Mouse (Mus musculus): Measurements from ENCODE around the gene Crlf3. TPM values are rescaled to one million over a fixed set of nuclear protein-coding genes. Genes with fewer than 3 reads are reported as not detected.
"Not testable (repeated sequence)": the region's sequence is repeated elsewhere in the genome, so short reads cannot be mapped to it uniquely, and the experiment has no call there.

The Crlf3 gene
- polyA plus RNA-seq, 1 experiment, result 15.0 TPM

DNA sequence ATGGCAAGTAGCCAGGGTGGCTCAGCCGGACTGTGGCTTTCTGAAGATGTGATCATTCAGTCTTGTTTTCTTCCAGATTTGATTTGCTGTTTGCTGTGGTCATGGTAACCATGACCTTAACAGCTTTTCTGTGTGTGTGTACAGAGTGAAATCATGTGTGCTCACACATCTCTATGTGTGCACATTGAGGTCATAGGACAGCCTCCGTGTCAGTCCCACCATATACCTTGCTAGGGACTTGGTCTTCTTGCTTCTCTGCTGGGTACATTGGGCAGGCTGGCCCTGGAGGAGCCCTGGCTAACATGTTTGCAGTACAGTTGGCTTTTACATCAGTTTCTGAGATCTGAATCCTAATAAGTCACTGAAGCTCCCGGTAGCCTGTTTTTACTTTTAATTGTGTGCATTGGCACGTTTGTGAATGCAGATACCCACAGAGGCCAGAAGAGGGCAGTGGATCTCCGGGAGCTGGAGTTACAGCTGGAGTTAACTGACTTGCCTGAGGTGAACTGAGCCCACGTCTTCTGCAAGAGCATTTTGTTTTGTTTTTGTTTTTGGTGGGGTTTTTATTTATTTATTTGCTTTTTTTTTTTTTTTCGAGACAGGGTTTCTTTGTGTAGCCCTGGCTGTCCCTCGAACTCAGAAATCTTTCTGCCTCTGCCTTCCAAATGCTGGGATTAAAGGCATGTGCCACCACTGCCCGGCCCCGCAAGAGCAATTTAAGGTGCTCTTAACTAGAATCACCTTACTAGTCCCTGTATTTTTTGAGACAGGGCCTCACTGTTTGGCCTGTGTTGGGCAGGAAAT lies 38.0 kb downstream of the Crlf3 start:
- TF ChIP-seq GATA1 (IDR thresholded peaks at IDR 0.05; ENCODE audit: borderline replicate concordance, low read length) (no peak), FLI1 (IDR thresholded peaks at IDR 0.05; ENCODE audit: low read length) (no peak)
- Histone ChIP-seq H3K27me3 (replicated peaks) (no peaks in the 10 kb centered on the region), H3K4me1 (peaks cover 7% of the 10 kb centered on the region), H3K36me3 (replicated peaks; ENCODE audit: low read length) (peaks cover 54% of the 10 kb centered on the region), H3K9me3 (no peaks in the 10 kb centered on the region), H3K4me3 (replicated peaks) (no peak overlapping the region)

DNA sequence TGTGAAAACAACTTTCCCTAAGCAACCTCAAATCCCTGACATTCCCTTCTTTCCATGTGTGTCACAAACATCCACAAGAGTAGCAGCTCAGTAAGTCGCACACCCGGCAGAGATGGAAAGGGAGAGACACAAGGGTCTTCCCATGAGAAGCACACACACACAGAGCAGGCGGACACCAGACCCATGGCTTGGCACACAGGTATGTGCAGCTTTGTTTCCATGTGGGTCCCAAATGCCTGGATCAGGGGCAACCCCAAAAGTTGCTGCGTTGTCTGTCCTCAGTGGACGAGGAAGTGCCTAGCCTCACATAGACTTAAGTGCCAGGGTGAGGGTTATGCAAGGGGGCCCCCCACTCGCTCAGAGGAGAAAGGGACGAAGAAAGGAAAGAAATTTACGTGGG lies 43.3 kb downstream of the Crlf3 start:
- Histone ChIP-seq H3K4me3 (replicated peaks) (no peak overlapping the region), H3K27me3 (replicated peaks) (no peaks in the 10 kb centered on the region), H3K4me1 (peaks cover 5% of the 10 kb centered on the region; the same call in 1 of the 2 replicates), H3K9me3 (no peaks in the 10 kb centered on the region), H3K36me3 (replicated peaks; ENCODE audit: low read length) (peaks cover 44% of the 10 kb centered on the region)
- TF ChIP-seq FLI1 (IDR thresholded peaks at IDR 0.05; ENCODE audit: low read length) (no peak), GATA1 (IDR thresholded peaks at IDR 0.05; ENCODE audit: borderline replicate concordance, low read length) (no peak)

DNA sequence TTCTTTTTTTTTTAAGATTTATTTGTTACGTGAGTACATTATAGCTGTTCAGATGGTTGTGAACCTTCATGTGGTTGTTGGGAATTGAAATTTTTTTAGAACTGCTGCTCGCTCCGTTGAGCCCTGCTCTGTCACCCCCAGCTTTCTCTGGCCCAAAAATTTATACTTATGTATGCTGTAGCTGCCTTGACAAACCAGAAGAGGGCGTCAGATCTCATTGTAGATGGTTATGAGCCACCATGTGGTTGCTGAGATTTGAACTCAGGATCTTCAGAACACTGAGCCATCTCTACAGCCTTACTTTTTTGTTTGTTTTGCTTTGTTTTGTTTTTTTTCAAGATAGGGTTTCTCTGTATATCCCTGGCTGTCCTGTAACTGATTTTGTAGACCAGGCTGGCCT lies 59.5 kb downstream of the Crlf3 start:
- Histone ChIP-seq H3K4me3 (replicated peaks) (no peak overlapping the region), H3K9me3 (no peaks in the 10 kb centered on the region), H3K27me3 (replicated peaks) (no peaks in the 10 kb centered on the region), H3K4me1 (no peaks in the 10 kb centered on the region), H3K36me3 (replicated peaks; ENCODE audit: low read length) (peaks cover 91% of the 10 kb centered on the region)
- TF ChIP-seq FLI1 (IDR thresholded peaks at IDR 0.05; ENCODE audit: low read length) (no peak), GATA1 (IDR thresholded peaks at IDR 0.05; ENCODE audit: borderline replicate concordance, low read length) (no peak)

DNA sequence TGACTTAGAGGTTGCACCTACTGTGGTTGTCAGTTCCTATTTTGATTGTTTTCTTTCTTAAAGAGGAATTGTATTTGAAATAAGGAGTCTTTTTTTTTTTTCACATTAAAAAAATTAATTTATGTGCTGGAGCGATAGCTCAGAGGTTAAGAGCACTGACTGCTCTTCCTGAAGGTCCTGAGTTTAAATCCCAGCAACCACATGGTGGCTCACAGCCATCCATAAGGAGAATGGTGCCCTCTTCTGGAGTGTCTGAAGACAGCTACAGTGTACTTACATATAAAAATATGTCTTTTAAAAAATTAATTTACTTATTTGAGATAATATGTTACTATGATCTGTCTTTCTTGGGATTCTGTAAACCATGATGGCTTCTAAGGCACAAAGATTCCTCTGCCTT lies 61.0 kb downstream of the Crlf3 start:
- Histone ChIP-seq H3K36me3 (replicated peaks; ENCODE audit: low read length) (peaks cover 89% of the 10 kb centered on the region), H3K4me3 (replicated peaks) (no peak overlapping the region), H3K9me3 (no peaks in the 10 kb centered on the region), H3K4me1 (no peaks in the 10 kb centered on the region), H3K27me3 (replicated peaks) (no peaks in the 10 kb centered on the region)
- no peak for TF ChIP-seq GATA1 (IDR thresholded peaks at IDR 0.05; ENCODE audit: borderline replicate concordance, low read length)
- no peak for TF ChIP-seq FLI1 (IDR thresholded peaks at IDR 0.05; ENCODE audit: low read length)

DNA sequence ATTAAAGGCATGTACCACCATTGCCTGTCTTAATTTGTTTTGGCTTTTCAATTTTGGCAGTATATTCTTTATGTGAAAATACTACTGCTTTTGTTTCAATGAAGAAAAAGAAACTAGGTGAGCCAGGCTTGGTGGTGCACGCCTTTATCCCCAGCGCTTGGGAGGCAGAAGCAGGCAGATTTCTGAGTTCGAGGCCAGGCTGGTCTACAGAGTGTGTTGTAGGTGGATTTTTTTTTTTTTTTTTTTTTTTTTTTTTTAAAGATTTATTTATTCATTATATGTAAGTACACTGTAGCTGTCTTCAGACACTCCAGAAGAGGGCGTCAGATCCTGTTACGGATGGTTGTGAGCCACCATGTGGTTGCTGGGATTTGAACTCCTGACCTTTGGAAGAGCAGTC lies 64.3 kb downstream of the Crlf3 start:
- H3K36me3 ChIP-seq (replicated peaks; ENCODE audit: low read length), result peaks cover 90% of the 10 kb centered on the region

More for the DNA sequence above, 64.3 kb downstream of the Crlf3 start:
- H3K4me3 ChIP-seq (replicated peaks); H3K4me1 ChIP-seq; H3K27me3 ChIP-seq (replicated peaks); H3K9me3 ChIP-seq: not testable (repeated sequence)

Other genes with a start within 250 kb of the Crlf3 start
- gene Utp6, start 118.6 kb downstream of the Crlf3 start, polyA plus RNA-seq (2012; ENCODE audit: insufficient read depth, low replicate concordance), result 2.4 TPM in 1 of 2 replicates, not detected in the other
- gene Suz12, start 87.9 kb downstream of the Crlf3 start, polyA plus RNA-seq (2012; ENCODE audit: insufficient read depth, low replicate concordance), result 2.8 and 3.0 TPM in 2 replicates
- gene Atad5, start 8.4 kb upstream of the Crlf3 start, polyA plus RNA-seq (2012; ENCODE audit: insufficient read depth, low replicate concordance), result 0.47 TPM in 1 of 2 replicates, not detected in the other
- 0.44 TPM in 1 of 2 replicates, not detected in the other for gene Tefm, start 61.2 kb upstream of the Crlf3 start, polyA plus RNA-seq (2012; ENCODE audit: insufficient read depth, low replicate concordance)
- gene Adap2, start 73.1 kb upstream of the Crlf3 start, polyA plus RNA-seq (2012; ENCODE audit: insufficient read depth, low replicate concordance), result 4.2 TPM in 1 of 2 replicates, not detected in the other
- gene Rnf135, start 102.9 kb upstream of the Crlf3 start, polyA plus RNA-seq (2012; ENCODE audit: insufficient read depth, low replicate concordance), result 2.6 and 3.6 TPM in 2 replicates
- 2.6 and 3.2 TPM in 2 replicates for gene Rhot1, start 128.0 kb upstream of the Crlf3 start, polyA plus RNA-seq (2012; ENCODE audit: insufficient read depth, low replicate concordance)
- gene Rhbdl3, start 219.9 kb upstream of the Crlf3 start, polyA plus RNA-seq (2012; ENCODE audit: insufficient read depth, low replicate concordance), result 3.2 and 5.6 TPM in 2 replicates